Mouse (Mus musculus) urinary bladder, postnatal 4 days (tissue): ENCODE data around the gene Eya2.
"Not testable (repeated sequence)": the region's sequence is repeated elsewhere in the genome, so short reads cannot be mapped to it uniquely, and the experiment has no call there.

Source experiments
- DNase-seq, 2 experiments: peaks; one replicate each; pipeline ENCODE4 v3.0.0; 2021 to 2022; ENCODE audit warnings: low spot score in 2 of 2

The Eya2 gene

GRCm38 (mm10) chr2:165594907-165595675 is at the start of gene Eya2:
TSS of gene Eya2 (plus strand) at chr2:165595032.
- DNase-seq: no peak

- DNase-seq: no peak
Observed at GRCm38 (mm10) chr2:165545687-165546086, 49.1 kb upstream of the Eya2 start.

GRCm38 (mm10) chr2:165546341-165546740 is 48.5 kb upstream of the Eya2 start:
- no peak for DNase-seq

- DNase-seq: peak in 1 of 2 experiments; percentile 29
Observed at GRCm38 (mm10) chr2:165547410-165547809, 47.4 kb upstream of the Eya2 start.

- DNase-seq: no peak
Observed at GRCm38 (mm10) chr2:165548627-165549026, 46.2 kb upstream of the Eya2 start.

- DNase-seq: not testable (repeated sequence)
Observed at GRCm38 (mm10) chr2:165550410-165550809, 44.4 kb upstream of the Eya2 start.

- no peak for DNase-seq
Observed at GRCm38 (mm10) chr2:165554066-165554465, 40.8 kb upstream of the Eya2 start.

- no peak for DNase-seq
Observed at GRCm38 (mm10) chr2:165557278-165557677, 37.6 kb upstream of the Eya2 start.

GRCm38 (mm10) chr2:165558916-165559315 is 35.9 kb upstream of the Eya2 start:
- DNase-seq: no peak

- no peak for DNase-seq
Observed at GRCm38 (mm10) chr2:165559506-165560235, 35.2 kb upstream of the Eya2 start.

GRCm38 (mm10) chr2:165561861-165562260 is 33.0 kb upstream of the Eya2 start:
- DNase-seq: no peak

GRCm38 (mm10) chr2:165563298-165564058 is 31.4 kb upstream of the Eya2 start:
- peak in 1 of 2 experiments; percentile 21 for DNase-seq

- DNase-seq: no peak
Observed at GRCm38 (mm10) chr2:165564101-165564500, 30.7 kb upstream of the Eya2 start.

GRCm38 (mm10) chr2:165564620-165565019 is 30.2 kb upstream of the Eya2 start:
- DNase-seq: no peak

GRCm38 (mm10) chr2:165566898-165567297 is 27.9 kb upstream of the Eya2 start:
- no peak for DNase-seq

- no peak for DNase-seq
Observed at GRCm38 (mm10) chr2:165567820-165568219, 27.0 kb upstream of the Eya2 start.

- DNase-seq: no peak
Observed at GRCm38 (mm10) chr2:165568911-165569310, 25.9 kb upstream of the Eya2 start.

GRCm38 (mm10) chr2:165571216-165571778 is 23.5 kb upstream of the Eya2 start:
- no peak for DNase-seq

- DNase-seq: no peak
Observed at GRCm38 (mm10) chr2:165583044-165583443, 11.8 kb upstream of the Eya2 start.

GRCm38 (mm10) chr2:165583518-165583917 is 11.3 kb upstream of the Eya2 start:
- DNase-seq: no peak

GRCm38 (mm10) chr2:165584563-165584962 is 10.3 kb upstream of the Eya2 start:
- no peak for DNase-seq

- DNase-seq: no peak
Observed at GRCm38 (mm10) chr2:165590742-165591141, 4.1 kb upstream of the Eya2 start.
